Mouse (Mus musculus): ENCODE measurements around the gene Fam129a.

DNA sequence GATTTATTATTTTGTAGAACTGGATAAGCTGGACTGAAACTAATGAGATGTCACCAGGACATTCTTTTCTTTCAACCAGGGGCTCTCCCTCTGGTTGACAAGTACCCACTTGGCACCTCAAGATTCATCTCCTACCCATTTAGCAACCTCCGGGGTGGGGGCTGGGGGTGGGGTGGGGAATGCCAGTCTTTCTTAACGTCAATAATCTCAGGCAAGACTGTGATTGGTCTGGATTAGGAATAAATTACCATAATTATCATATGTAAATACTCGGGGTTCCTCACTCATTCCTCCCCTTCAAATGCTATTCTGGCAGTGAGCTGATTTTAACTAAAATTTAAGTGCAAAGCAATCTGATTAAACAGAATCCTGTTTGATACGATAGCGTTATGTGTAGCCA, 7.6 kb upstream of the Fam129a start:
- no peak for TF ChIP-seq CTCF (IDR thresholded peaks at IDR 0.05; ENCODE audit: low read depth, low read length)
- TF ChIP-seq POLR2A (IDR thresholded peaks at IDR 0.05; ENCODE audit: insufficient read depth, low read length), result no peak

Data from ES-Bruce4 (cell line).